ENCODE assay signal across 9 mouse cellular contexts in genomic region chr19:24453379-24453778, GRCm38 (mm10). TPM values are rescaled to one million over a fixed set of nuclear protein-coding genes. Genes with fewer than 3 reads are reported as not detected.
DNase-seq lines count a peak whose midpoint lies in the region; ATAC-seq and TF ChIP-seq lines count a peak whose summit lies in the region.
"Had no signal": no experiment of that assay in that cellular context is flagged by ENCODE, and none has a peak within 500 bp of the region (broad histone marks: within the 10 kb centered on the region; RNA-seq: fewer than 3 reads in every experiment).

No protein-coding gene starts in this region.

- peaks cover 33% of the 10 kb centered on the region for H3K4me1 ChIP-seq in forebrain, embryonic 15.5 days
- peaks cover 7% of the 10 kb centered on the region for H3K4me1 ChIP-seq in midbrain, embryonic 11.5 days (ENCODE audit: control insufficient read depth, insufficient read depth, low read length)

- no peaks in the 10 kb centered on the region for H3K9me3 ChIP-seq in forebrain, embryonic 15.5 days
- H3K9me3 ChIP-seq in midbrain, embryonic 11.5 days (ENCODE audit: control insufficient read depth, low read length), result no peaks in the 10 kb centered on the region

- 7% methylated on average over 13 of the region's 13 CpGs for WGBS in forebrain, embryonic 15.5 days
- 55% methylated on average over 13 of the region's 13 CpGs for WGBS in midbrain, embryonic 11.5 days

- no peak overlapping the region for H3K4me3 ChIP-seq in gastrocnemius, adult 2 months
- peak overlapping the region; percentile 1; the same call in 1 of the 2 replicates for H3K4me3 ChIP-seq in forebrain, embryonic 15.5 days
- H3K4me3 ChIP-seq in midbrain, embryonic 11.5 days (ENCODE audit: low read depth, low read length), result no peak overlapping the region

- DNase-seq in gastrocnemius, adult 2 months, result no peak
- no peak for DNase-seq in gastrocnemius, postnatal 36 days
- peak; percentile 92 for DNase-seq in Muller cell, postnatal 12 days (ENCODE audit: inconsistent ontology term)
- DNase-seq in midbrain, embryonic 11.5 days (ENCODE audit: low spot score, missing footprints), result peak; percentile 89
- no peak for DNase-seq in c-Kit-positive CD71-positive TER-119-positive erythroid progenitor cells, embryonic 14.5 days (ENCODE audit: low spot score)
- no peak for DNase-seq in gastrocnemius, postnatal 14 days
- no peak for DNase-seq in kidney, postnatal 36 days

- H3K36me3 ChIP-seq in forebrain, embryonic 15.5 days, result no peaks in the 10 kb centered on the region
- H3K36me3 ChIP-seq in midbrain, embryonic 11.5 days (ENCODE audit: control insufficient read depth, insufficient read depth, low read length), result no peaks in the 10 kb centered on the region

- intact Hi-C loops in gastrocnemius, adult 2 months (cut with DNase I), result no loop called here
- intact Hi-C loops in gastrocnemius, postnatal 36 days (cut with DNase I), result no loop called here
- intact Hi-C loops in gastrocnemius, postnatal 14 days (cut with DNase I; ENCODE audit: low total_unique reads), result no loop called here

- TF ChIP-seq CTCF in gastrocnemius, adult 2 months (IDR thresholded peaks at IDR 0.05), result no peak

- peak overlapping the region; percentile 20; the same call in 1 of the 2 replicates for H3K27ac ChIP-seq in gastrocnemius, adult 2 months
- peak overlapping the region; percentile 72 for H3K27ac ChIP-seq in forebrain, embryonic 15.5 days (replicated peaks)
- no peak overlapping the region for H3K27ac ChIP-seq in midbrain, embryonic 11.5 days (ENCODE audit: low read depth, low read length)

- H3K9ac ChIP-seq in forebrain, embryonic 15.5 days (replicated peaks), result peak overlapping the region; percentile 17; the same call in 1 of the 2 replicates
- H3K9ac ChIP-seq in midbrain, embryonic 11.5 days (ENCODE audit: low read length), result no peak overlapping the region

- H3K4me2 ChIP-seq in forebrain, embryonic 15.5 days (replicated peaks), result peak overlapping the region; percentile 30
- H3K4me2 ChIP-seq in midbrain, embryonic 11.5 days, result no peak overlapping the region

- H3K27me3 ChIP-seq in forebrain, embryonic 15.5 days, result no peaks in the 10 kb centered on the region
- no peaks in the 10 kb centered on the region for H3K27me3 ChIP-seq in midbrain, embryonic 11.5 days (ENCODE audit: control insufficient read depth, insufficient read depth, low read length)
- H3K27me3 ChIP-seq: CH12.LX had no signal

- ATAC-seq in forebrain, embryonic 15.5 days (replicated peaks), result peak; percentile 71; the same call in 1 of the 2 replicates
- peak; percentile 42; the same call in 1 of the 2 replicates for ATAC-seq in midbrain, embryonic 11.5 days (ENCODE audit: low FRiP score)

RNA-seq across cellular contexts. Expression of gene Fam122a, which starts 23.8 kb away (rescaled TPM):
- total RNA-seq in gastrocnemius, adult 2 months (2021), result 10 to 100 TPM; 21.8 to 23.5 TPM
- total RNA-seq in gastrocnemius, postnatal 36 days (2021), result 10 to 100 TPM; 17.5 to 19.4 TPM
- 57.7 and 59.6 TPM in 2 replicates for polyA plus RNA-seq in forebrain, embryonic 15.5 days (2015; fragmentation: Nextera tagmentation; extraction: Ambion mirVana)
- polyA plus RNA-seq in midbrain, embryonic 11.5 days (2014; fragmentation: Nextera tagmentation; extraction: Ambion mirVana), result 48.3 and 50.6 TPM in 2 replicates
- 10 to 100 TPM; 15.1 to 20.7 TPM for total RNA-seq in gastrocnemius, postnatal 14 days (2021)

Comparison
In these comparisons a context has a peak if more than half of its experiments do, and no peak if none do; other contexts are left out.
1. DNase-seq: peak in Muller cell, postnatal 12 days (single experiment) and midbrain, embryonic 11.5 days (single experiment); none in gastrocnemius, adult 2 months (single experiment), gastrocnemius, postnatal 36 days (0 of 2), c-Kit-positive CD71-positive TER-119-positive erythroid progenitor cells, embryonic 14.5 days (single experiment), gastrocnemius, postnatal 14 days (single experiment) and kidney, postnatal 36 days (0 of 2).